Mouse (Mus musculus): ENCODE data around the gene Matn1.

Gene Matn1

GRCm38 (mm10) chr4:130978981-130979380 lies 34.8 kb downstream of the Matn1 start:
- DNase-seq (ENCODE audit: low read depth in 2 of 2, low spot score in 2 of 2), result no peak

GRCm38 (mm10) chr4:130984416-130985182 lies 40.4 kb downstream of the Matn1 start:
- no peak for DNase-seq (ENCODE audit: low read depth in 2 of 2, low spot score in 2 of 2)

GRCm38 (mm10) chr4:130987046-130987445 lies 42.9 kb downstream of the Matn1 start:
- no peak for DNase-seq (ENCODE audit: low read depth in 2 of 2, low spot score in 2 of 2)

- no peak for DNase-seq (ENCODE audit: low read depth in 2 of 2, low spot score in 2 of 2)
Observed at GRCm38 (mm10) chr4:130988219-130988839, 44.1 kb downstream of the Matn1 start.

GRCm38 (mm10) chr4:130989146-130989545 lies 45.0 kb downstream of the Matn1 start:
- no peak for DNase-seq (ENCODE audit: low read depth in 2 of 2, low spot score in 2 of 2)

- DNase-seq (ENCODE audit: low read depth in 2 of 2, low spot score in 2 of 2), result no peak
Observed at GRCm38 (mm10) chr4:130990966-130991365, 46.8 kb downstream of the Matn1 start.

- DNase-seq (ENCODE audit: low read depth in 2 of 2, low spot score in 2 of 2), result no peak
Observed at GRCm38 (mm10) chr4:130994556-130994955, 50.4 kb downstream of the Matn1 start.

- DNase-seq (ENCODE audit: low read depth in 2 of 2, low spot score in 2 of 2), result no peak
Observed at GRCm38 (mm10) chr4:130999744-131000527, 55.8 kb downstream of the Matn1 start.

GRCm38 (mm10) chr4:131000614-131001178 lies 56.5 kb downstream of the Matn1 start:
- no peak for DNase-seq (ENCODE audit: low read depth in 2 of 2, low spot score in 2 of 2)
